Mouse (Mus musculus) CH12.LX (cell line): Measurements from ENCODE around the gene Thsd4. TPM values are rescaled to one million over a fixed set of nuclear protein-coding genes. Genes with fewer than 3 reads are reported as not detected.

Source experiments
- DNase-seq: peaks from one replicate; pipeline ENCODE4 v3.0.0-alpha.2; 2013; ENCODE audit errors: extremely low read depth
- H3K27ac ChIP-seq: 2 replicates; pipeline ENCODE4 v1.5.1; 2012; ENCODE audit warnings: low read depth, mild to moderate bottlenecking, control low read depth, moderate library complexity; ENCODE audit not compliant: insufficient read depth
- H3K27me3 ChIP-seq: replicated peaks from 2 replicates; pipeline ENCODE3; 2012; ENCODE audit warnings: inconsistent platforms
- H3K36me3 ChIP-seq, 2 experiments: replicated peaks in 1 of 2; 2 replicates each; pipeline versions ENCODE3 to v1.6.1; 2012; ENCODE audit warnings: inconsistent platforms in 1 of 2, low read length in 1 of 2, mild to moderate bottlenecking in 1 of 2, mixed read lengths in 1 of 2, moderate library complexity in 1 of 2; ENCODE audit not compliant: control insufficient read depth in 1 of 2, insufficient read depth in 1 of 2
- H3K4me1 ChIP-seq, 2 experiments: 2 replicates each; pipeline ENCODE4 v1.6.1; 2012; ENCODE audit warnings: inconsistent platforms in 1 of 2, moderate library complexity in 1 of 2; ENCODE audit not compliant: insufficient read depth in 2 of 2, control insufficient read depth in 1 of 2
- H3K4me2 ChIP-seq: 2 replicates; pipeline ENCODE4 v1.6.1; 2012; ENCODE audit warnings: low read depth, mild to moderate bottlenecking, control low read depth; ENCODE audit not compliant: poor library complexity, insufficient read depth, severe bottlenecking
- H3K4me3 ChIP-seq, 3 experiments: fragments of 150-350 bp in 1 of 3; sonication (generic) in 1 of 3; replicated peaks in 1 of 3; 2 replicates each; pipeline versions ENCODE3 to v1.5.1; 2011 to 2012; ENCODE audit warnings: low read depth in 2 of 3, low read length in 2 of 3, mild to moderate bottlenecking in 2 of 3, moderate library complexity in 2 of 3, control low read depth in 1 of 3, improper control_type of control experiment in 1 of 3, inconsistent platforms in 1 of 3, mixed read lengths in 1 of 3; ENCODE audit not compliant: poor library complexity in 1 of 3
- H3K79me2 ChIP-seq: replicated peaks from 2 replicates; pipeline ENCODE4 v1.6.1; 2012; ENCODE audit warnings: mild to moderate bottlenecking, moderate library complexity; ENCODE audit not compliant: control insufficient read depth, poor library complexity, insufficient read depth, severe bottlenecking; ENCODE audit errors: extremely low read depth
- H3K9ac ChIP-seq: 2 replicates; pipeline ENCODE4 v1.6.1; 2012; ENCODE audit warnings: low read depth, mild to moderate bottlenecking, control low read depth, moderate library complexity; ENCODE audit not compliant: insufficient read depth
- H3K9me3 ChIP-seq: replicated peaks from 2 replicates; pipeline ENCODE3; 2012; ENCODE audit warnings: low read length, inconsistent platforms, mixed read lengths
- EP300 ChIP-seq: IDR thresholded peaks from 2 replicates; pipeline ENCODE4 v1.6.1; 2011; ENCODE audit warnings: low read length, improper control_type of control experiment
- HCFC1 ChIP-seq: IDR thresholded peaks from 2 replicates; pipeline ENCODE4 v1.6.1; 2012; ENCODE audit warnings: low read depth, mild to moderate bottlenecking, inconsistent platforms, low read length, improper control_type of control experiment
- MAFK ChIP-seq: IDR thresholded peaks from 2 replicates; pipeline ENCODE4 v1.6.1; 2011; ENCODE audit warnings: low read length, improper control_type of control experiment; ENCODE audit not compliant: insufficient replicate concordance
- MAZ ChIP-seq: IDR thresholded peaks from 2 replicates; pipeline ENCODE4 v1.6.1; 2012; ENCODE audit warnings: low read depth, mild to moderate bottlenecking, inconsistent platforms, low read length, improper control_type of control experiment, moderate library complexity
- MYC ChIP-seq: IDR thresholded peaks from 2 replicates; pipeline ENCODE4 v1.6.1; 2011; ENCODE audit warnings: low read depth, mild to moderate bottlenecking, improper control_type of control experiment, low read length
- NELFE ChIP-seq: IDR thresholded peaks from 2 replicates; pipeline ENCODE4 v1.6.1; 2011; ENCODE audit warnings: low read depth, low read length, improper control_type of control experiment
- NRF1 ChIP-seq: IDR thresholded peaks from 2 replicates; pipeline ENCODE4 v1.6.1; 2014; ENCODE audit warnings: low read depth, mild to moderate bottlenecking, inconsistent platforms, low read length, improper control_type of control experiment, moderate library complexity
- RAD21 ChIP-seq: IDR thresholded peaks from 2 replicates; pipeline ENCODE4 v1.6.1; 2011; ENCODE audit warnings: low read depth, mild to moderate bottlenecking, low read length, improper control_type of control experiment, moderate library complexity
- SIN3A ChIP-seq: IDR thresholded peaks from 2 replicates; pipeline ENCODE4 v1.6.1; 2012; ENCODE audit warnings: low read length, improper control_type of control experiment, inconsistent platforms
- SMC3 ChIP-seq: IDR thresholded peaks from 2 replicates; pipeline ENCODE4 v1.6.1; 2011; ENCODE audit warnings: low read depth, low read length, improper control_type of control experiment
- TBP ChIP-seq: conservative IDR thresholded peaks from 2 replicates; pipeline ENCODE4 v1.6.1; 2011; ENCODE audit warnings: low read depth, low read length, improper control_type of control experiment
- TCF12 ChIP-seq: IDR thresholded peaks from 2 replicates; pipeline ENCODE4 v1.6.1; 2014; ENCODE audit warnings: low read depth, mild to moderate bottlenecking, inconsistent platforms, low read length, improper control_type of control experiment
- USF1 ChIP-seq: IDR thresholded peaks from 2 replicates; pipeline ENCODE4 v1.6.1; 2014; ENCODE audit warnings: low read depth, mild to moderate bottlenecking, inconsistent platforms, low read length, improper control_type of control experiment
- USF2 ChIP-seq: conservative IDR thresholded peaks from 2 replicates; pipeline ENCODE4 v1.6.1; 2011; ENCODE audit warnings: low read depth, low read length, improper control_type of control experiment
- ZNF384 ChIP-seq: IDR thresholded peaks from 2 replicates; pipeline ENCODE4 v1.6.1; 2012; ENCODE audit warnings: low read depth, low read length, improper control_type of control experiment, inconsistent platforms
- dilution Hi-C: fragments of 300-500 bp; cut with MboI; formaldehyde crosslinking; loops from 2 replicates; pipeline ENCODE4 v1.14.3; 2020; ENCODE audit warnings: low sequenced_read_pairs; ENCODE audit not compliant: extremely low pct_unique_long_range_greater_than_20kb, extremely low pct_ligation_motif_present
- in situ Hi-C: fragments of 300-500 bp; cut with MboI; formaldehyde crosslinking; loops from 3 replicates; pipeline ENCODE4 v1.14.3; 2019; ENCODE audit warnings: low sequenced_read_pairs, low pct_ligation_motif_present, low pct_unique_long_range_greater_than_20kb, mixed read lengths
- polyA plus RNA-seq: library from polyadenylated mRNA; unstranded; fragments of >175 nt; gene quantifications from 2 replicates; pipeline ENCODE4 v1.2.1, GENCODE M21; 2012; ENCODE audit warnings: low read depth; ENCODE audit not compliant: insufficient read length
- total RNA-seq, 2 experiments: library from RNA; depleted of rRNA; stranded (reverse); fragments of 300-350 nt in 1 of 2; fragments of >200 nt in 1 of 2; gene quantifications; 2 replicates each; pipeline ENCODE4 v1.2.3; 2012 to 2014

Gene Thsd4
- total and polyA plus RNA-seq, 3 experiments = not detected

DNA sequence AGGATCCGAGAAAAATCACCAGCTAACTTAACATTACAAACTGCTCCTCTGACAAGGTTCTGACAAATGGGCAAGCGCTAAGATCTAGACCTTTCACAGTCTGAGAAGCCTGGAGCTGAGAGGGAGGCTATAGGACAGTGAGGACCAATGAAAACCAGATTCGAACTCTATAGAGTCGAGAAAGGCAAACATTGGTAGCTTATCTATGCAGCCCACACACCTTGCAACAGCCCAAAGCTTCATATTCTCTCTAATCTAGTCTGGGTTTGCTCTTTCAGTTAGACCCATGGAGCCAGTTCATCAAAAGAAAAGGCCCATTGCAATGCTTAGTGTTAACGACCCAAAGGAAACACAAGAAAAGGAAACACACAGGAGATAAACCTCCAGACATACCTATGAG, 252.0 kb downstream of the Thsd4 start:
- H3K36me3 ChIP-seq = no peaks in the 10 kb centered on the region
- H3K27me3 ChIP-seq = no peaks in the 10 kb centered on the region
- no peak for DNase-seq
- dilution Hi-C loops = no loop called here
- no peak for TF ChIP-seq HCFC1
- no peak overlapping the region for H3K27ac ChIP-seq
- H3K9me3 ChIP-seq = no peaks in the 10 kb centered on the region
- H3K9ac ChIP-seq = no peak overlapping the region
- no peaks in the 10 kb centered on the region for H3K79me2 ChIP-seq
- H3K4me3 ChIP-seq = no peak overlapping the region
- H3K4me1 ChIP-seq = peaks cover 0 to 12% of the 10 kb centered on the region in 2 experiments; a peak in 2 of 4 replicates
- in situ Hi-C loops = no loop called here
- no peak overlapping the region for H3K4me2 ChIP-seq

DNA sequence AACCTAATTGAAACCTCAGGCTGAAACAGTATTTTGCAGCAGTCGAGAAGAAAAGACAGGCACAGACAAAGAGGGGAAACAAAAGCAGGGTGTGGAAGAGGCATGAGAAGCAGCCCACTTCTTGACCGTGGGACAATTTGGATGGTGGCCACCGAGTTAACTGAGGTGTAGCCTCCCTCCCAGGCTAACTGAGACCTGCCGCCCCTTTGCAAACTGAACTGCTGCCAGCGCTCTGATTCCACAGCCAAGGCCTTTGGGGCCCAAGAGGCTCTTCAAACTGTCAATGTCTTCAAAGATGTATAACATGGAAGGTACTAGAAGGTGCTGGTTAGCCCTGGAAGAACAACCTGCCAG, 254.6 kb downstream of the Thsd4 start:
- dilution Hi-C loops = no loop called here
- H3K4me1 ChIP-seq = peaks cover 0 to 17% of the 10 kb centered on the region in 2 experiments; a peak in 2 of 4 replicates
- H3K9ac ChIP-seq = no peak overlapping the region

DNA sequence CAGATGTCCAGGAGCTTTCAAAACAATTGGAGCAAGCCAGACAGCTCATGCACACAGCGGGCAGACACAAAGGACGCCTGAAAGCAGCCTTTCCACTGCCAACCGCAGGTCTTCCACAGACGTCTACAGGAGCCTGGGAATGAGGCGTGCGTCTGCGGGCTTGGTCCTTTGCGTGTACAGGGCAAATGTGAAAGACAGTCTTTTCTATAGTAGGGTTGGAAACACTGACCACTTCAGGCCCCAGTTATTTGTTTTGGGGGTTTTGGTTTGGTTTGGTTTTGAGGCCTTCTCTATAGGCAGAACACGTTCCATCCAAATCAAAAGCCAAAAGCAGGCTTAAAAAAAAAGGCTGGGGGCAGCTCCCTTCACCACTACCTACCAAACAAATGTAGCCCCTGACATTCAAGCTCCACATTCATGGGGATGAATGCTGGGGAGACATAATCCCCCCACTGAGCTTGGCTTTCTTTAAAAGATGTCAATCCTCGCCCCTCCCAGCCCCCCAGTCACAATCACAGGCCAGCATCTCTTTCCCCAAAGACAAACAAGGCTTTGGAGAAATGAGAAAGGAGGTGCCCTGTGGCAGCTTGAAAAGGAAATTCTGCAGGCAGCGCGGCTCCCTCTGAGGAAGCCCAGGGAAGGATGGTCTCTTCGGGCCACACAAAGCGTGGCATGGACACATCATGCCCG, 255.1 kb downstream of the Thsd4 start:
- Histone ChIP-seq H3K27ac (no peak overlapping the region), H3K9ac (no peak overlapping the region), H3K79me2 (no peaks in the 10 kb centered on the region), H3K36me3 (no peaks in the 10 kb centered on the region), H3K27me3 (no peaks in the 10 kb centered on the region), H3K4me3 (no peak overlapping the region), H3K4me2 (no peak overlapping the region), H3K4me1 (peaks cover 0 to 16% of the 10 kb centered on the region in 2 experiments; a peak in 2 of 4 replicates), H3K9me3 (no peaks in the 10 kb centered on the region)
- dilution Hi-C loops (no loop called here), in situ Hi-C loops (no loop called here)
- no peak for DNase-seq
- TF ChIP-seq MAZ (no peak), SIN3A (no peak), RAD21 (no peak), USF2 (no peak), SMC3 (no peak), EP300 (no peak), MYC (no peak), USF1 (no peak)

More for the DNA sequence above, 254.6 kb downstream of the Thsd4 start:
- no peaks in the 10 kb centered on the region for H3K9me3 ChIP-seq
- no peak overlapping the region for H3K4me2 ChIP-seq
- no peaks in the 10 kb centered on the region for H3K27me3 ChIP-seq
- H3K36me3 ChIP-seq = no peaks in the 10 kb centered on the region
- H3K27ac ChIP-seq = no peak overlapping the region
- DNase-seq = no peak
- TF ChIP-seq MYC (no peak), ZNF384 (no peak), NRF1 (no peak), TBP (no peak), MAFK (no peak), TCF12 (no peak), NELFE (no peak)
- no peaks in the 10 kb centered on the region for H3K79me2 ChIP-seq
- no peak overlapping the region for H3K4me3 ChIP-seq
- in situ Hi-C loops = no loop called here
